Mouse (Mus musculus) 3T3-L1 (cell line): ENCODE measurements at regions not wholly inside any gene's neighbourhood (a gene's known extent, or its start where the extent isn't known, plus 50 kb on each side); places are given as distances from the start of the nearest gene placed in this dataset.

Experiments
- DNase-seq: peaks from one replicate; pipeline ENCODE4 v3.0.0-alpha.2; 2015; ENCODE audit warnings: low read depth, low spot score

GRCm38 (mm10) chr1:80131354-80131753 is 86.9 kb downstream of the Fam124b start:
- no peak for DNase-seq

DNA sequence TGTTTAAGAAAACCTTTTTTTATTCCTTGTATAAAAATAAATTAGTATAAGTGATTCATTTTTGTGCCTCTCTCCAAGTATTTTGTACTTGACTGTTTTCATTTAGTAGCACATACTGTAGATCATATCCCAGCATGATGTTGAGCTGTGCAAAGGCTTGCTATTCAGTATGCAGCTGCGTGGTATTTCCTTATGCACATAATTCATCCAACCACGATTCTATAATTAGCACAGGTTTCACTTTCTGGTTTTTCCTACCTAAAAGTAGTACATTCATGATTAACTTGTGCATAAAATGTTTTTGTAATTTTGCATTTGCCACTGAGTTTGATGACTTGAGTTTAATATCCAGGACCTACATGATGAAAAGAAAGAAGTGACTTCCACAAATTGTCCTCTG is 94.3 kb downstream of the Fam124b start:
- no peak for DNase-seq

- DNase-seq, result no peak
Observed at GRCm38 (mm10) chr1:80115913-80116312, 102.4 kb downstream of the Fam124b start.

- DNase-seq, result no peak
Observed at GRCm38 (mm10) chr1:80107747-80108476, 110.4 kb downstream of the Fam124b start.

- peak; percentile 33 for DNase-seq
Observed at GRCm38 (mm10) chr1:80106269-80106668, 112.0 kb downstream of the Fam124b start.

DNA sequence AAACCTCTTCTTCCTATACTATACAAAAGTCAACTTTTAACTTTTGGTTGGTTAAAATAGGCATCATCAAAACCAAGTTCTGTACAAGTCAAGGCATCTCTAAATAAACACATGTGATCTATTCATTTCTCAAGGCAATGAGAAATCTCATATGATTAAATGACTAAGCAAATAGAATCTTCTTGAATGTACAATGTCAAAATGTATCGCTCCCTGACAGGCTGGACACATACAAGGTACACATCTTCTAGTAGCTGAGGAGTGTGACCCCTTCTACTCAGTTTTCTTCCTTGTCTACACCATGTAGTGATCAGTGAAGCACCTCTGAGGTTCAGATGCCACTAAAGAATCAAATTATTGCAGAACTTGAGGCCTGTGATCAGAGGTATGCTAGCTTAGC is 120.0 kb downstream of the Fam124b start:
- DNase-seq, result no peak

GRCm38 (mm10) chr1:80091800-80092199 is 126.5 kb downstream of the Fam124b start:
- no peak for DNase-seq

DNA sequence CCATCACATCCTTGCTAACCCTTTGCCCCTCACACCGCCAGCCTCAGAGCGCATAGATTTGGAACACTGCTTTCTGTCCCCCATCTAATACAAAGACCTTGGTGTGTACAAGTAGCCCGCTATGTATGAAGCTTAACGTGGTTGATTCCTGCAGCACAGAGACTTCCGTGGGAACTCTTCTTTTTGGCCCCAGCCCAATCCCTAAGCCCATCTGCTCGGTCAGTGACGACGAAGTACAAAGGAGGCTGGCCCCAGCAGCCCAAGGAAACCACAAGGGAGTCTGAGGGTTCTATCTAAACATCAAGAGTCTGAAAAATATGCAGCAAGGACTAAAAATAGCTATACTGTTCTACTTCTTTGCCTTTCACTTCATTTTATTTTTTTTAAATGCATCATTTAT is 126.9 kb downstream of the Fam124b start:
- DNase-seq, result no peak

DNA sequence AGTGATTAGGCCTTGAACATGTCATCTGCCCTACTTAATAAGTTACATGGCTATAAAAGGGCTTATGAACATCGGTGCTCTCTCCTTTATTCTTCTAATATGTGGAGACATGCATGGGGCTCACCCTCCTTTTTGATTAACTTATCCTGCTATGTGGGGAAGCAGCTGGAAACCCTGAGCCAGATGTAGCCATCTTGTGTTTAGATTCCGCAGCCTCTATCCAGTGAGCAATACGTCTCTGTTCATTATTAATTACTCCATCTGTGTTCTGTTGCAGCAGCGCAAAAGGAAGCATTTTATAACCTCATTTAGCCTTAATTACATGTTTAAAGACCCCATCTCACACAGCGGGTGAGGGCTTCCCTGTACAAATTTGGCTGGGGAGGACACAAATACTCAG is 129.6 kb downstream of the Fam124b start:
- DNase-seq, result no peak

- no peak for DNase-seq
Observed at GRCm38 (mm10) chr1:80076357-80076756, 141.9 kb downstream of the Fam124b start.

- DNase-seq, result no peak
Observed at GRCm38 (mm10) chr1:80074376-80074775, 143.9 kb downstream of the Fam124b start.

DNA sequence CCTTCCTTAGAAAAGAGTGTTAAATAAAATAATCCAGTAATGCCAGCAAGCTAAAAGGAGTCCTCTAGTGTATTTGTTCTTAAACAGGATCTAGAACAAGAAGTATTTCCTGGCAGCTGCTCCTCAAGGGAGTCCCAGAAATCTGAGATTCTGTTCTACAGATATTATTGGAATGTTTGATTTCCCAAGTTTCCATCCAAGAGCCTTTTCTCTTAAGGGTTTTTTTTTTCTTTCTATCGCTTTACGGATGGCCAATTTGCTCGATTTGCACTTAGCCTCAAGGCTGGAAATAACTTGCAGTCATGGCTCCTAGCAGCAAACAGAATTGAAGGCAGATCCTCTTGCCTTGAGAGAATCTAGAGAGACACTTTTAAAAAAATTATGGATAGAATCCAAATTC is 144.3 kb downstream of the Fam124b start:
- DNase-seq, result no peak

GRCm38 (mm10) chr1:80069141-80069540 is 149.1 kb downstream of the Fam124b start:
- DNase-seq, result no peak

GRCm38 (mm10) chr1:80062121-80062520 is 156.2 kb downstream of the Fam124b start:
- no peak for DNase-seq

DNA sequence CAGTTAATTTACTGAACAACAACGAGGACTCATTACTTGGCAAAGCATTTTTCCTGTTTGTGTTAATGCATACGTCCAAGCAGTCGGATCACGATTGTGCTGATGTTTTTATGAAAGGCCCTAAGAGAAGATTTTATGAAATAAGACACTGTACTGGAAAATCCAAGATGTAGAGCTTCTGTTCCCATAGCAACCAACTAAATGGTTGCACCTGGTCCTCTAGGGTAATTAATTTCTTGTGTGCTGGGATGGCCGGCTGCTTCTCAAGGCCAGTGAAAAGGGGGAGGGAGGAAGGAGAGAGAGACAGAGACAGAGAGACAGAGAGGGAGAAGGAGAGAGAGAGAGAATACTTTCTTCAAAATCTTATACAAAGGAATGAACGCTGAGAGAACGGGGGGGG is 156.6 kb downstream of the Fam124b start:
- DNase-seq, result no peak

GRCm38 (mm10) chr1:80045141-80045540 is 173.1 kb downstream of the Fam124b start:
- no peak for DNase-seq

- no peak for DNase-seq
Observed at GRCm38 (mm10) chr1:80040409-80040808, 177.9 kb downstream of the Fam124b start.

DNA sequence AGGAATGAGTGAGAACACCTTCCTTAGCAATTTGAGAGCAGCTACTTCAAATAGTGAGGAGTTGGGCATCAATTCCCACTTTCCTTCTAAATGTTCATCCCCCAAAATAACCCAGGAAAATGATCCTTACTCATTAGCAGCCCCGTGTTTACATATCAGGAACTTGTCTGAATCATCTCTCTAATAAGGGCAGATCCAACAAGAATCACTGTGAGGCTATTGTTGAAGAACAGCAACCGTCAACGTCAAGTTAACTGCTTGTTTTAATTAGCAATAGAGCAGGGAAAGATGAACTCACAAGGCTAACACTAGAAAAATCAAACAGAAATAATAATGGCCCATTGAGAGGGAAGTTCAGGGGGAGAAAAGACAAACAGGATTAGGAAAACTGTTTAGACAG is 178.4 kb downstream of the Fam124b start:
- no peak for DNase-seq

DNA sequence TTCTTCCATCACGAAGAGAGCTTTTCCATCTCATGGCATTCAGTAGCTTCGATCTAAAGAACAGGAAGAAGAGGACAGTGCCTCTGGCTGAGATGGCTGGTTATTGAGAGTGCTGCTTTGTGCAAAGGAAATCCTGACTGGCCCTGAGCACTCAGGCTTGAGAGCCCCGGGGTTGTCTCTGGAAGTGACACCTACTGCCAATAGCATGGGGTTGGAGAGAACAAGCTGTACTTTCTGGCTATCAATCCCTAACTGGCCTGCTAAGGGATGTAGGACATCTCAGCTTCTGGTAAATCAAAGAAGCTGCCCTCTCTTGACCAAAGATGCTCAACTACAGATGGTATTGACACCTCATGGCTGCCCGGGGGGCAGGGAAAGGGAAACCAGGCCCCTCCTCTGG is 178.2 kb upstream of the Serpine2 start:
- DNase-seq, result no peak

- no peak for DNase-seq
Observed at GRCm38 (mm10) chr1:80038059-80038458, 177.1 kb upstream of the Serpine2 start.

DNA sequence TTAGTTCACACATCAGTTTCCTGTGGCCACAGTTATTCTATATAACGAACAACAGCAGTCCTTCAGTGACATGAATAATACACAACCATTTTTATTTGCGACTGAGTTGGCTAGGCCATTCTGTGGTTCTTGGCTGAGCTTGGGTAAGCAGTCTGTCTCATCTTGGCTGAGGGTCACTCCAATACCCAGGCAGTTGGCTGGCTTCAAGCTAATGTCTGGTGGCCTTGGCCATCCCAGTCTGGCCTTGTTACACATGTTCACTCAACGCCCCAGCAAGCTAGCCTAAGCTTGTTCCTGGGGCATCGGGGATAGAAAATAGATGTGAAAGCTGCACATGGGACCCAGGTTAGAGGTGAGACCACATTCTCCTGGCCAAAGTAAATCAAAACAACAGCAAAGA is 175.5 kb upstream of the Serpine2 start:
- DNase-seq, result no peak

GRCm38 (mm10) chr1:80033522-80033921 is 172.5 kb upstream of the Serpine2 start:
- no peak for DNase-seq

DNA sequence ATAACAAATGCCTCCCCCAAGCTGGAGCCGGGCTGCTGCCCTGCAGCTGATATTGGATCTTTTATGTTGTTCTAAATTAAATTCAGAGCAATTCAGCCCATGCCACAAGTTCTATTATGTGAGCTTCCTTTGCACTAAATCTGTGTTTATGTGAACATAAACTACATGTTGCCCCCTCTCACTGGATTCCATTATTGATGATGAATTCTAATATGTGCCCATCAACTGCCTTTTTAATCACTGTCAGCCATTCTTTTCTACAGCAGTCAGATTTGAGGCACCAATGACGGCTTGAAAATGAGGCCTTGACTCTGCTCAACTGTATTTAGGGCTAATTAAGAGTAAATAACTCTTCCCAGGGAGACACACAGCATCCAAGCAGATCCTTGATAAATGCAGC is 172.1 kb upstream of the Serpine2 start:
- no peak for DNase-seq

DNA sequence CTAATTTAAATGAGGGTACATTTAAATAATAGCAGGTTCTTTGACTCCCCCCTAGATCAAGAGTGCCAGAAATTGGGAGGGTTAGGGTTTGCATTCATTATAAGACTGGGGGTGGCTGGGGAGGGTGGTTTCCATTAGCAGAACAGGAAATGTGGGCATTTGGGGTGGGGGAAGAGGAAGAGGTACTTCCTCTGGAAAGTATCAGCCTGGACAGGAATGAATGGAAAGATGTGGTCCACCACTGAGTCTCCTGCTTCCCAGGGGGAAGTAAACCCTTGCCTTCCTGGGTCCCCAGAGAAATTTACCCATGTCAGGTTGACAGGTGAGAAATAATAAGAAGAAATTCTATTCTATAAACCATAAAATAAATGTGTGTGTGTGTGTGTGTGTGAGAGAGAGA is 171.5 kb upstream of the Serpine2 start:
- no peak for DNase-seq
